Mouse (Mus musculus): ENCODE measurements around the gene Sec14l3. TPM values are rescaled to one million over a fixed set of nuclear protein-coding genes. Genes with fewer than 3 reads are reported as not detected.

The Sec14l3 gene
- polyA plus RNA-seq, 1 experiment from 2014 or later: 2.1 TPM

DNA sequence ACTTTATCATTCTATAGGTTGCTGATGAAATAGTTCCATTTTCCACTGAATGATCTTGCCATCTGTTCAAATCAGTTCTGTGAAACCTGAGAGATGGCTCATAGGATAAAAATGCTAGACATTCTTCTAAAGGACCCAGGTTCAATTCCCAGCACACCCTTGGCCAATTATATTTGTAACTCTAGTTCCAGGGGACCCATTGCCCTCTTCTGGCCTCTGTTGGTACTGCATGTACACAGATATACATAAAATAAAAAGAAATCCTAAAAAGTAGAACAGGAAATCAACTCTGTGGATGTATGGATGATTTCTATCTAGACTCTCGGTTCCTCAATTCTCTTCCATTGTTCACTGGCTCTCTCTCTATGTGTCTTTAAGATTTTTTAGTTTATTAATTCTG lies 62.4 kb downstream of the Sec14l3 start:
- 81% methylated on average over 1 of the region's 1 CpGs for WGBS
- Histone ChIP-seq H3K4me3 (ENCODE audit: low read length) (no peak overlapping the region), H3K9ac (ENCODE audit: low read length) (no peak overlapping the region), H3K4me2 (ENCODE audit: low read depth, low read length) (no peak overlapping the region), H3K9me3 (replicated peaks; ENCODE audit: control insufficient read depth, low read length) (peaks cover 12% of the 10 kb centered on the region), H3K36me3 (ENCODE audit: control insufficient read depth, insufficient read depth) (no peaks in the 10 kb centered on the region), H3K27me3 (ENCODE audit: control insufficient read depth, insufficient read depth, low read length) (no peaks in the 10 kb centered on the region), H3K4me1 (ENCODE audit: control insufficient read depth, insufficient read depth, low read length) (no peaks in the 10 kb centered on the region), H3K27ac (ENCODE audit: low read length) (no peak overlapping the region)
- no peak for ATAC-seq (replicated peaks; ENCODE audit: extremely low read depth, insufficient read depth, low FRiP score)

Other genes starting within 250 kb of the Sec14l3 start
- gene Osbp2, start 200.9 kb upstream of the Sec14l3 start, polyA plus RNA-seq (2015; fragmentation: Nextera tagmentation; extraction: Ambion mirVana): 1.3 and 1.6 TPM in 2 replicates
- 0.17 and 0.22 TPM in 2 replicates for gene 4921536K21Rik, start 169.7 kb upstream of the Sec14l3 start, polyA plus RNA-seq (2015; fragmentation: Nextera tagmentation; extraction: Ambion mirVana)
- 13.0 and 13.1 TPM in 2 replicates for gene Dusp18, start 169.6 kb upstream of the Sec14l3 start, polyA plus RNA-seq (2015; fragmentation: Nextera tagmentation; extraction: Ambion mirVana)
- gene Slc35e4, start 150.2 kb upstream of the Sec14l3 start, polyA plus RNA-seq (2015; fragmentation: Nextera tagmentation; extraction: Ambion mirVana): 4.2 and 4.3 TPM in 2 replicates
- gene Tcn2, start 132.7 kb upstream of the Sec14l3 start, polyA plus RNA-seq (2015; fragmentation: Nextera tagmentation; extraction: Ambion mirVana): 70.5 and 70.6 TPM in 2 replicates
- gene Pes1, start 100.9 kb upstream of the Sec14l3 start, polyA plus RNA-seq (2015; fragmentation: Nextera tagmentation; extraction: Ambion mirVana): 50.0 and 57.9 TPM in 2 replicates
- 0.12 TPM in 2 replicates for gene 4930556J24Rik, start 88.1 kb upstream of the Sec14l3 start, polyA plus RNA-seq (2015; fragmentation: Nextera tagmentation; extraction: Ambion mirVana)
- gene Gal3st1, start 81.2 kb upstream of the Sec14l3 start, polyA plus RNA-seq (2015; fragmentation: Nextera tagmentation; extraction: Ambion mirVana): 0.74 and 1.4 TPM in 2 replicates
- gene Sec14l4, start 33.4 kb upstream of the Sec14l3 start, polyA plus RNA-seq (2015; fragmentation: Nextera tagmentation; extraction: Ambion mirVana): 0.38 and 2.1 TPM in 2 replicates
- gene Mtfp1, start 30.6 kb downstream of the Sec14l3 start, polyA plus RNA-seq (2015; fragmentation: Nextera tagmentation; extraction: Ambion mirVana): 41.6 and 42.5 TPM in 2 replicates
- gene Sec14l2, start 58.6 kb downstream of the Sec14l3 start, polyA plus RNA-seq (2015; fragmentation: Nextera tagmentation; extraction: Ambion mirVana): 0.42 and 0.97 TPM in 2 replicates
- gene Rnf215, start 70.4 kb downstream of the Sec14l3 start, polyA plus RNA-seq (2015; fragmentation: Nextera tagmentation; extraction: Ambion mirVana): 19.2 and 20.6 TPM in 2 replicates
- gene Ccdc157, start 95.5 kb downstream of the Sec14l3 start, polyA plus RNA-seq (2015; fragmentation: Nextera tagmentation; extraction: Ambion mirVana): 4.5 and 5.0 TPM in 2 replicates
- 31.1 and 34.1 TPM in 2 replicates for gene Sf3a1, start 95.5 kb downstream of the Sec14l3 start, polyA plus RNA-seq (2015; fragmentation: Nextera tagmentation; extraction: Ambion mirVana)
- 19.4 and 20.9 TPM in 2 replicates for gene Tbc1d10a, start 121.9 kb downstream of the Sec14l3 start, polyA plus RNA-seq (2015; fragmentation: Nextera tagmentation; extraction: Ambion mirVana)
- gene Castor1, start 153.4 kb downstream of the Sec14l3 start, polyA plus RNA-seq (2015; fragmentation: Nextera tagmentation; extraction: Ambion mirVana): 10.0 and 14.0 TPM in 2 replicates
- 0.21 and 0.33 TPM in 2 replicates for gene Osm, start 171.6 kb downstream of the Sec14l3 start, polyA plus RNA-seq (2015; fragmentation: Nextera tagmentation; extraction: Ambion mirVana)
- gene Lif, start 192.7 kb downstream of the Sec14l3 start, polyA plus RNA-seq (2015; fragmentation: Nextera tagmentation; extraction: Ambion mirVana): 0.15 and 0.20 TPM in 2 replicates